Mouse (Mus musculus) gastrocnemius, postnatal 36 days (tissue): ENCODE measurements around the gene Hist1h2bq. TPM values are rescaled to one million over a fixed set of nuclear protein-coding genes. Genes with fewer than 3 reads are reported as not detected.

Experiments used
- microRNA-seq, 2 experiments: library from miRNA; unstranded; fragments of <30 nt; microRNA quantifications; one replicate each; pipeline ENCODE4 v1.2.0; 2021
- total RNA-seq, 2 experiments: library from RNA; stranded (reverse); gene quantifications; 2 replicates each; pipeline ENCODE4 v1.2.3; 2021

Hist1h2bq gene
- total RNA-seq, 2 experiments from 2014 or later = 18.8 to 22.7 TPM

Small RNA genes within 50 kb of the gene (microRNA-seq; reads per million reads assigned to microRNA genes)
- 0 reads per million in 2 experiments for gene Gm19658
- 0 reads per million in 2 experiments for gene Gm44346
- 0 reads per million in 2 experiments for gene Gm44466

Other genes starting within 250 kb of the Hist1h2bq start
- gene Olfr1364, start 228.4 kb downstream of the Hist1h2bq start, total RNA-seq = not detected
- not detected for gene Olfr1362, start 196.2 kb downstream of the Hist1h2bq start, total RNA-seq
- gene Olfr11, start 167.7 kb downstream of the Hist1h2bq start, total RNA-seq = not detected
- gene Olfr1361, start 146.8 kb downstream of the Hist1h2bq start, total RNA-seq = not detected
- gene Olfr1360, start 132.8 kb downstream of the Hist1h2bq start, total RNA-seq = not detected
- not detected for gene Olfr1359, start 112.1 kb downstream of the Hist1h2bq start, total RNA-seq
- gene Hist1h2bl, start 94.1 kb downstream of the Hist1h2bq start, total RNA-seq = 10 to 100 TPM; 10.7 to 18.2 TPM
- 1 to 10 TPM; 3.3 to 8.8 TPM for gene Hist1h2ai, start 93.8 kb downstream of the Hist1h2bq start, total RNA-seq
- gene Hist1h3h, start 92.5 kb downstream of the Hist1h2bq start, total RNA-seq = 10 to 100 TPM; 12.6 to 15.0 TPM
- gene Hist1h2bm, start 88.2 kb downstream of the Hist1h2bq start, total RNA-seq = 1 to 10 TPM; 2.0 to 3.5 TPM
- gene Hist1h4j, start 75.1 kb downstream of the Hist1h2bq start, total RNA-seq = 1 to 10 TPM; 2.0 to 3.2 TPM
- gene Hist1h4k, start 59.7 kb downstream of the Hist1h2bq start, total RNA-seq = 10 to 100 TPM; 27.0 to 38.7 TPM
- 1 to 10 TPM; 2.1 to 4.8 TPM for gene Hist1h2ak, start 56.4 kb downstream of the Hist1h2bq start, total RNA-seq
- gene Hist1h2bn, start 56.1 kb downstream of the Hist1h2bq start, total RNA-seq = 1 to 10 TPM; 6.9 to 9.3 TPM
- gene Hist1h1b, start 29.6 kb downstream of the Hist1h2bq start, total RNA-seq = 1 to 10 TPM; 4.7 to 6.6 TPM
- gene Hist1h3i, start 26.8 kb downstream of the Hist1h2bq start, total RNA-seq = 10 to 100 TPM; 11.9 to 24.7 TPM
- 1 to 10 TPM; 1.0 to 2.0 TPM for gene Hist1h2an, start 23.0 kb downstream of the Hist1h2bq start, total RNA-seq
- gene Hist1h2bp, start 22.7 kb downstream of the Hist1h2bq start, total RNA-seq = 1 to 10 TPM; 3.8 to 6.5 TPM
- gene Hist1h2ao, start 268 bp upstream of the Hist1h2bq start, total RNA-seq = 1 to 10 TPM in 1 of 2 experiments, under 1 TPM in 1; 0.81 to 6.5 TPM
- gene Hist1h4m, start 1.5 kb upstream of the Hist1h2bq start, total RNA-seq = 10 to 100 TPM; 61.4 to 75.8 TPM
- not detected for gene Hist1h4n, start 22.0 kb upstream of the Hist1h2bq start, total RNA-seq
- gene Hist1h2ap, start 23.3 kb upstream of the Hist1h2bq start, total RNA-seq = 10 to 100 TPM; 11.5 to 14.3 TPM
- gene Hist1h2br, start 23.5 kb upstream of the Hist1h2bq start, total RNA-seq = 10 to 100 TPM; 19.2 to 22.2 TPM
- under 1 TPM; 0.26 to 0.30 TPM for gene Zfp184, start 134.9 kb upstream of the Hist1h2bq start, total RNA-seq
- not detected for gene Pom121l2, start 171.0 kb upstream of the Hist1h2bq start, total RNA-seq
- 1 to 10 TPM in 1 of 2 experiments, not detected in 1; 5.4 TPM for gene Prss16, start 199.5 kb upstream of the Hist1h2bq start, total RNA-seq
- gene Hist1h2ah, start 225.4 kb upstream of the Hist1h2bq start, total RNA-seq = 10 to 100 TPM; 12.2 to 13.3 TPM
- 10 to 100 TPM; 10.8 to 26.5 TPM for gene Hist1h2bk, start 225.7 kb upstream of the Hist1h2bq start, total RNA-seq
- 10 to 100 TPM; 28.7 to 30.9 TPM for gene Hist1h4i, start 231.2 kb upstream of the Hist1h2bq start, total RNA-seq
- gene Hist1h2ag, start 232.7 kb upstream of the Hist1h2bq start, total RNA-seq = 10 to 100 TPM in 1 of 2 experiments, 1 to 10 TPM in 1; 8.7 to 11.6 TPM
- 1 to 10 TPM; 7.6 to 8.9 TPM for gene Hist1h2bj, start 233.0 kb upstream of the Hist1h2bq start, total RNA-seq